Mouse (Mus musculus) olfactory bulb, adult 2 months (tissue): ENCODE measurements around the gene Nrxn3.

ENCODE experiments used
- CTCF ChIP-seq: fragments of 200-500 bp; IDR thresholded peaks from 2 replicates; pipeline ENCODE4 v1.5.1; 2012; ENCODE audit warnings: low read depth, mild to moderate bottlenecking, low read length, moderate library complexity; ENCODE audit not compliant: insufficient read depth
- POLR2A ChIP-seq: fragments of 200-500 bp; IDR thresholded peaks from 2 replicates; pipeline ENCODE4 v1.6.1; 2012; ENCODE audit warnings: mild to moderate bottlenecking, low read depth, low read length, moderate library complexity; ENCODE audit not compliant: insufficient read depth

DNA sequence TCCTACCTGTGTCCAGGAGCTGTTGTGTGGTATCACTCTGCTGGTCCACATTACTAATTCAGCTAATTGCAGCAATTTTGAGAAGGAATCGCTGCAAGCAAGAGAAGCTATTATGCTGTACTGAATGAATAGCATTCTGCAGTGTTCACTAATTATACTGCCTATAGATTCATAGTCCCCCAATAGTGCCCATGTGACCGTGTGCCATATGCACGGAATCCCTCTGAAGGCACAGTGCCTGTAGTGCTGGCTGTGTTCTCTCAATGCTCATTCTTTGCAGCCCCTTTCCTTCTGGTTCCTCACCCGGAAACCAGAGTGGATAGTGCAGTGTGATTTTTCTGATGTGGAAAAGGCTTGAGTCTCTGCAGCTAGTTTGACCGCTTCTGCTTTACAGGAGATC, 1560.3 kb downstream of the Nrxn3 start:
- no peak for TF ChIP-seq CTCF
- no peak for TF ChIP-seq POLR2A
